Mouse (Mus musculus) midbrain, embryonic 16.5 days (tissue): ENCODE measurements at regions not wholly inside any gene's neighbourhood (a gene's known extent, or its start where the extent isn't known, plus 50 kb on each side); places are given as distances from the start of the nearest gene placed in this dataset.

Experiments
- ATAC-seq: fragments of 200-750 bp; cut with Nextera tagmentation; 2 replicates; pipeline ENCODE4 v1.8.0; 2017; ENCODE audit warnings: moderate TSS enrichment
- H3K27ac ChIP-seq: fragments of 300-500 bp; sonication (generic); 2 replicates; pipeline ENCODE4 v1.5.1; 2014; ENCODE audit warnings: mild to moderate bottlenecking, low read length, mixed read lengths
- H3K27me3 ChIP-seq: fragments of 300-500 bp; sonication (generic); 2 replicates; pipeline ENCODE4 v1.6.1; 2014; ENCODE audit warnings: low read depth, low read length, mixed read lengths; ENCODE audit not compliant: control insufficient read depth, insufficient read depth
- H3K36me3 ChIP-seq: fragments of 300-500 bp; sonication (generic); 2 replicates; pipeline ENCODE4 v1.6.1; 2014; ENCODE audit warnings: mild to moderate bottlenecking, low read length, moderate library complexity, mixed read lengths; ENCODE audit not compliant: control insufficient read depth, insufficient read depth
- H3K4me1 ChIP-seq: fragments of 300-500 bp; sonication (generic); 2 replicates; pipeline ENCODE4 v1.6.1; 2014; ENCODE audit warnings: mild to moderate bottlenecking, low read length, mixed read lengths; ENCODE audit not compliant: control insufficient read depth, insufficient read depth
- H3K4me2 ChIP-seq: fragments of 300-500 bp; sonication (generic); 2 replicates; pipeline ENCODE4 v1.6.1; 2014; ENCODE audit warnings: mild to moderate bottlenecking, low read length, mixed read lengths
- H3K4me3 ChIP-seq: fragments of 300-500 bp; sonication (generic); 2 replicates; pipeline ENCODE4 v1.5.1; 2014; ENCODE audit warnings: low read depth, mild to moderate bottlenecking, low read length, moderate library complexity, mixed read lengths
- H3K9ac ChIP-seq: fragments of 300-500 bp; sonication (generic); 2 replicates; pipeline ENCODE4 v1.6.1; 2014; ENCODE audit warnings: low read depth, low read length, mixed read lengths
- H3K9me3 ChIP-seq: fragments of 300-500 bp; sonication (generic); replicated peaks from 2 replicates; pipeline ENCODE4 v1.6.1; 2014; ENCODE audit warnings: mild to moderate bottlenecking, low read length, mixed read lengths; ENCODE audit not compliant: control insufficient read depth, poor library complexity, severe bottlenecking
- WGBS: fragments of 180-500 bp; shearing (Covaris S2); extraction: QIAGEN DNeasy Blood & Tissue Kit; methylation state at CpG from one replicate; pipeline ENCODE4 v1.1.7; 2014; 5-methylcytosine and 5-hydroxymethylcytosine counted together

- ATAC-seq = no peak
- 80% methylated on average over 12 of the region's 12 CpGs for WGBS
- Histone ChIP-seq H3K4me1 (no peaks in the 10 kb centered on the region), H3K9me3 (no peaks in the 10 kb centered on the region), H3K27ac (no peak overlapping the region), H3K4me2 (no peak overlapping the region), H3K4me3 (no peak overlapping the region), H3K9ac (no peak overlapping the region), H3K27me3 (no peaks in the 10 kb centered on the region), H3K36me3 (no peaks in the 10 kb centered on the region)
These were observed 162.4 kb upstream of the Fbxl17 start for GRCm38 (mm10) chr17:63662251-63662650.

- Histone ChIP-seq H3K27me3 (no peaks in the 10 kb centered on the region), H3K4me3 (no peak overlapping the region), H3K36me3 (no peaks in the 10 kb centered on the region), H3K4me1 (no peaks in the 10 kb centered on the region), H3K9ac (no peak overlapping the region), H3K9me3 (no peaks in the 10 kb centered on the region), H3K27ac (no peak overlapping the region), H3K4me2 (no peak overlapping the region)
- ATAC-seq = no peak
- 88% methylated on average over 8 of the region's 8 CpGs for WGBS
These were observed 177.0 kb upstream of the Fbxl17 start for GRCm38 (mm10) chr17:63676791-63677190.

GRCm38 (mm10) chr17:63677996-63678657 lies 178.3 kb upstream of the Fbxl17 start:
- no peak for ATAC-seq
- Histone ChIP-seq H3K4me1 (no peaks in the 10 kb centered on the region), H3K9ac (no peak overlapping the region), H3K27me3 (no peaks in the 10 kb centered on the region), H3K27ac (no peak overlapping the region), H3K4me2 (no peak overlapping the region), H3K4me3 (no peak overlapping the region), H3K9me3 (no peaks in the 10 kb centered on the region), H3K36me3 (no peaks in the 10 kb centered on the region)
- 85% methylated on average over 3 of the region's 3 CpGs for WGBS

GRCm38 (mm10) chr17:63680479-63680878 lies 180.7 kb upstream of the Fbxl17 start:
- Histone ChIP-seq H3K4me2 (no peak overlapping the region), H3K27me3 (no peaks in the 10 kb centered on the region), H3K27ac (no peak overlapping the region), H3K36me3 (no peaks in the 10 kb centered on the region), H3K4me3 (no peak overlapping the region), H3K4me1 (no peaks in the 10 kb centered on the region), H3K9me3 (no peaks in the 10 kb centered on the region), H3K9ac (no peak overlapping the region)
- WGBS = 72% methylated on average over 3 of the region's 3 CpGs
- ATAC-seq = no peak

GRCm38 (mm10) chr17:63683345-63683744 lies 179.5 kb upstream of the Fer start:
- no peaks in the 10 kb centered on the region for H3K4me1 ChIP-seq
- no peak overlapping the region for H3K4me3 ChIP-seq
- no peak overlapping the region for H3K9ac ChIP-seq
- 75% methylated on average over 9 of the region's 9 CpGs for WGBS
- H3K27me3 ChIP-seq = no peaks in the 10 kb centered on the region
- no peaks in the 10 kb centered on the region for H3K36me3 ChIP-seq
- no peaks in the 10 kb centered on the region for H3K9me3 ChIP-seq
- no peak overlapping the region for H3K4me2 ChIP-seq
- no peak overlapping the region for H3K27ac ChIP-seq
- ATAC-seq = no peak

DNA sequence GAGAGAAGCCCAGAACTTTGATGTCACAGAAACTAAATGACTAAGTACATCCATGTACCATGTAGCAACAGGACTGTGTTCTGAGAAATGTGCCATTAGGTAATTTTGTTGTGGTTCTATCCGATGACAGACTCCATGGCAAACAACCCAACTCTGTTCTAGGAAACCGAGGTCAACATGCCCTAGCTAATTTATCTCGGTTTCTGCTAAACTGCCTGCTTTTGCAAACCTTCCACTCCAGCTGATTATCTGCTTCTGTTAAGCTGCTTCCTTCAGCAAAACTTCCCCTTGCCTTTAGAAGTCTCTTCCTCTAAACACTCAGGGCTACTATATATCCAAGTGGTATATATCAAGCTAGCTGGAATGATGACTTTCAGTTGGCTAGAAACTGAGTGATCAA lies 178.8 kb upstream of the Fer start:
- no peak overlapping the region for H3K27ac ChIP-seq
- no peak overlapping the region for H3K9ac ChIP-seq
- ATAC-seq = no peak
- 89% methylated on average over 3 of the region's 3 CpGs for WGBS
- no peaks in the 10 kb centered on the region for H3K36me3 ChIP-seq
- H3K27me3 ChIP-seq = no peaks in the 10 kb centered on the region
- no peaks in the 10 kb centered on the region for H3K9me3 ChIP-seq
- H3K4me2 ChIP-seq = no peak overlapping the region
- H3K4me1 ChIP-seq = no peaks in the 10 kb centered on the region
- no peak overlapping the region for H3K4me3 ChIP-seq

DNA sequence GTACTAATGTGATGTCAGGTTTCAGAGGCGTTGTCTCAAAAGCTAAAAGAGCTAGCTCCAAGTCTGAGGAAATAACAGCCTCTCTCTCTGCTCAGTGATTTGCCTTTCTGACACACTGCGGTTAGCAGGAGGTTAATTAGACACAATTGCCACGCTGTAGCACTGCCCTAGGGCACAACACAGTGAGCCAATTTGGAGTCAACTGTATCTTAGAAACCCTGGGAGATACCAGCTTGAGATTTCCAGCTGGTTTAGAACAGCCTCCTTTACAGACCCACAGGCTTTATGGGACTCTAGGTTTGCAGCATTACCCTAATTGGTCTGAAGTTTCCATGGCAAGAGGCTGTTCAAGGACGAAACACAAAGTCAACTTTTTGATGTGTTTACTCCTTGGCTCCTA lies 176.9 kb upstream of the Fer start:
- WGBS = 35% methylated on average over 4 of the region's 4 CpGs
- no peak overlapping the region for H3K9ac ChIP-seq
- ATAC-seq = peak; percentile 73
- no peak overlapping the region for H3K4me2 ChIP-seq
- H3K36me3 ChIP-seq = no peaks in the 10 kb centered on the region
- no peaks in the 10 kb centered on the region for H3K9me3 ChIP-seq
- H3K4me3 ChIP-seq = no peak overlapping the region
- no peaks in the 10 kb centered on the region for H3K27me3 ChIP-seq
- H3K27ac ChIP-seq = no peak overlapping the region
- no peaks in the 10 kb centered on the region for H3K4me1 ChIP-seq

DNA sequence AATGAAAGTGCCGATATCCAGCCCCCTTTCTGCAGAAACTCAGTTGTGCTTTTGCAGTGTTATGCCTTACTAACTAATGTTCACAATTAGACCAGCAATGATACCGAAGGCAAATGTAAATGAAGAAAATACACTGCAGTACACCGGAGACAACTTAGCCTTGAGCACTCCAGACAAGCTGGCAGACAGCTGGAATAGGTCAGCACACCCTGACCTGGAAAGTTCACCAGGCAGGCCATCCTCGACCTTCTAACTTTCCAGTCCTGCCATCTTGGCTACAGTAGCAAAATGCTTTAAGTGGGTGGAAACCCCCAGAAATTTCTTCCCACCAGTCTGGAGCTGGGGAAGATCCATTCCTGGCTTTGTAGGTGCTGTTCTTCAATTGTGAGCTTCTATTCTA lies 176.5 kb upstream of the Fer start:
- Histone ChIP-seq H3K9ac (no peak overlapping the region), H3K4me3 (no peak overlapping the region), H3K4me1 (no peaks in the 10 kb centered on the region), H3K27ac (no peak overlapping the region), H3K27me3 (no peaks in the 10 kb centered on the region), H3K9me3 (no peaks in the 10 kb centered on the region), H3K4me2 (no peak overlapping the region), H3K36me3 (no peaks in the 10 kb centered on the region)
- 77% methylated on average over 4 of the region's 4 CpGs for WGBS
- ATAC-seq = no peak

- no peak overlapping the region for H3K27ac ChIP-seq
- no peak overlapping the region for H3K9ac ChIP-seq
- no peak for ATAC-seq
- H3K27me3 ChIP-seq = no peaks in the 10 kb centered on the region
- no peaks in the 10 kb centered on the region for H3K36me3 ChIP-seq
- H3K4me2 ChIP-seq = no peak overlapping the region
- no peak overlapping the region for H3K4me3 ChIP-seq
- 0 out of 2 replicates have a peak, but pooled peaks cover 2% of the 10 kb centered on the region for H3K4me1 ChIP-seq
- WGBS = 81% methylated on average over 8 of the region's 8 CpGs
- no peaks in the 10 kb centered on the region for H3K9me3 ChIP-seq
These were observed 173.6 kb upstream of the Fer start for GRCm38 (mm10) chr17:63689291-63689690.
